Mouse (Mus musculus): ENCODE data around the gene Lrrc57. TPM values are rescaled to one million over a fixed set of nuclear protein-coding genes. Genes with fewer than 3 reads are reported as not detected.

The Lrrc57 gene
- polyA plus RNA-seq, 1 experiment = 3.5 TPM

GRCm38 (mm10) chr2:120606021-120606690, 3.2 kb downstream of the Lrrc57 start:
- Histone ChIP-seq H3K36me3 (ENCODE audit: control insufficient read depth, insufficient read depth, low read length) (peaks cover 8% of the 10 kb centered on the region), H3K27ac (ENCODE audit: insufficient read depth, low read length) (no peak overlapping the region), H3K4me3 (ENCODE audit: extremely low read depth, insufficient read depth, insufficient read length) (no peak overlapping the region), H3K27me3 (ENCODE audit: control insufficient read depth, insufficient read depth, low read length) (no peaks in the 10 kb centered on the region), H3K4me1 (ENCODE audit: control insufficient read depth, insufficient read depth, insufficient read length) (no peaks in the 10 kb centered on the region)
- TF ChIP-seq POLR2A (IDR thresholded peaks at IDR 0.05; ENCODE audit: low read depth, low read length) (no peak), CTCF (IDR thresholded peaks at IDR 0.05; ENCODE audit: extremely low read depth, insufficient read depth, insufficient read length, insufficient replicate concordance) (no peak)
- WGBS = 91% methylated on average over 6 of the region's 6 CpGs
- DNase-seq (ENCODE audit: low read depth in 1 of 2, low spot score in 2 of 2) = no peak

GRCm38 (mm10) chr2:120599506-120599905, 9.8 kb downstream of the Lrrc57 start:
- Histone ChIP-seq H3K4me1 (ENCODE audit: control insufficient read depth, insufficient read depth, insufficient read length) (no peaks in the 10 kb centered on the region), H3K36me3 (ENCODE audit: control insufficient read depth, insufficient read depth, low read length) (peaks cover 20% of the 10 kb centered on the region), H3K27ac (ENCODE audit: insufficient read depth, low read length) (no peak overlapping the region), H3K27me3 (ENCODE audit: control insufficient read depth, insufficient read depth, low read length) (no peaks in the 10 kb centered on the region), H3K4me3 (ENCODE audit: extremely low read depth, insufficient read depth, insufficient read length) (no peak overlapping the region)
- DNase-seq (ENCODE audit: low read depth in 1 of 2, low spot score in 2 of 2) = no peak
- 56% methylated on average over 4 of the region's 4 CpGs for WGBS
- TF ChIP-seq POLR2A (IDR thresholded peaks at IDR 0.05; ENCODE audit: low read depth, low read length) = no peak
- no peak for TF ChIP-seq CTCF (IDR thresholded peaks at IDR 0.05; ENCODE audit: extremely low read depth, insufficient read depth, insufficient read length, insufficient replicate concordance)

- no peak for TF ChIP-seq CTCF (IDR thresholded peaks at IDR 0.05; ENCODE audit: extremely low read depth, insufficient read depth, insufficient read length, insufficient replicate concordance)
- no peak for TF ChIP-seq POLR2A (IDR thresholded peaks at IDR 0.05; ENCODE audit: low read depth, low read length)
- H3K27me3 ChIP-seq (ENCODE audit: control insufficient read depth, insufficient read depth, low read length) = no peaks in the 10 kb centered on the region
- H3K27ac ChIP-seq (ENCODE audit: insufficient read depth, low read length) = no peak overlapping the region
- DNase-seq (ENCODE audit: low read depth in 1 of 2, low spot score in 2 of 2) = no peak
- no peak overlapping the region for H3K4me3 ChIP-seq (ENCODE audit: extremely low read depth, insufficient read depth, insufficient read length)
- H3K4me1 ChIP-seq (ENCODE audit: control insufficient read depth, insufficient read depth, insufficient read length) = no peaks in the 10 kb centered on the region
- peaks cover 21% of the 10 kb centered on the region for H3K36me3 ChIP-seq (ENCODE audit: control insufficient read depth, insufficient read depth, low read length)
- 91% methylated on average over 2 of the region's 2 CpGs for WGBS
Measured at GRCm38 (mm10) chr2:120597734-120598133, 11.6 kb downstream of the Lrrc57 start.

GRCm38 (mm10) chr2:120592227-120592626, 17.1 kb downstream of the Lrrc57 start:
- Histone ChIP-seq H3K4me1 (ENCODE audit: control insufficient read depth, insufficient read depth, insufficient read length) (no peaks in the 10 kb centered on the region), H3K4me3 (ENCODE audit: extremely low read depth, insufficient read depth, insufficient read length) (no peak overlapping the region), H3K27ac (ENCODE audit: insufficient read depth, low read length) (no peak overlapping the region), H3K27me3 (ENCODE audit: control insufficient read depth, insufficient read depth, low read length) (no peaks in the 10 kb centered on the region), H3K36me3 (ENCODE audit: control insufficient read depth, insufficient read depth, low read length) (peaks cover 13% of the 10 kb centered on the region)
- WGBS = 83% methylated on average over 1 of the region's 1 CpGs
- TF ChIP-seq POLR2A (IDR thresholded peaks at IDR 0.05; ENCODE audit: low read depth, low read length) = no peak
- no peak for TF ChIP-seq CTCF (IDR thresholded peaks at IDR 0.05; ENCODE audit: extremely low read depth, insufficient read depth, insufficient read length, insufficient replicate concordance)
- no peak for DNase-seq (ENCODE audit: low read depth in 1 of 2, low spot score in 2 of 2)

GRCm38 (mm10) chr2:120589759-120590158, 19.6 kb downstream of the Lrrc57 start:
- WGBS = 91% methylated on average over 5 of the region's 5 CpGs
- H3K4me1 ChIP-seq (ENCODE audit: control insufficient read depth, insufficient read depth, insufficient read length) = no peaks in the 10 kb centered on the region
- DNase-seq (ENCODE audit: low read depth in 1 of 2, low spot score in 2 of 2) = no peak
- H3K36me3 ChIP-seq (ENCODE audit: control insufficient read depth, insufficient read depth, low read length) = peaks cover 3% of the 10 kb centered on the region
- H3K4me3 ChIP-seq (ENCODE audit: extremely low read depth, insufficient read depth, insufficient read length) = no peak overlapping the region
- H3K27me3 ChIP-seq (ENCODE audit: control insufficient read depth, insufficient read depth, low read length) = no peaks in the 10 kb centered on the region
- H3K27ac ChIP-seq (ENCODE audit: insufficient read depth, low read length) = no peak overlapping the region
- TF ChIP-seq POLR2A (IDR thresholded peaks at IDR 0.05; ENCODE audit: low read depth, low read length) (no peak), CTCF (IDR thresholded peaks at IDR 0.05; ENCODE audit: extremely low read depth, insufficient read depth, insufficient read length, insufficient replicate concordance) (no peak)

GRCm38 (mm10) chr2:120578286-120578685, 31.0 kb downstream of the Lrrc57 start:
- H3K4me1 ChIP-seq (ENCODE audit: control insufficient read depth, insufficient read depth, insufficient read length) = peaks cover 7% of the 10 kb centered on the region
- DNase-seq (ENCODE audit: low read depth in 1 of 2, low spot score in 2 of 2) = peak; percentile 21 to 77
- peak overlapping the region; percentile 68 for H3K27ac ChIP-seq (ENCODE audit: insufficient read depth, low read length)
- TF ChIP-seq POLR2A (IDR thresholded peaks at IDR 0.05; ENCODE audit: low read depth, low read length) = no peak
- no peak for TF ChIP-seq CTCF (IDR thresholded peaks at IDR 0.05; ENCODE audit: extremely low read depth, insufficient read depth, insufficient read length, insufficient replicate concordance)
- 13% methylated on average over 5 of the region's 5 CpGs for WGBS
- no peak overlapping the region for H3K4me3 ChIP-seq (ENCODE audit: extremely low read depth, insufficient read depth, insufficient read length)
- no peaks in the 10 kb centered on the region for H3K27me3 ChIP-seq (ENCODE audit: control insufficient read depth, insufficient read depth, low read length)
- H3K36me3 ChIP-seq (ENCODE audit: control insufficient read depth, insufficient read depth, low read length) = no peaks in the 10 kb centered on the region; the same call in 1 of the 2 replicates

- TF ChIP-seq POLR2A (IDR thresholded peaks at IDR 0.05; ENCODE audit: low read depth, low read length) = no peak
- no peak for TF ChIP-seq CTCF (IDR thresholded peaks at IDR 0.05; ENCODE audit: extremely low read depth, insufficient read depth, insufficient read length, insufficient replicate concordance)
- H3K27me3 ChIP-seq (ENCODE audit: control insufficient read depth, insufficient read depth, low read length) = no peaks in the 10 kb centered on the region
- peak overlapping the region; percentile 68 for H3K27ac ChIP-seq (ENCODE audit: insufficient read depth, low read length)
- H3K4me1 ChIP-seq (ENCODE audit: control insufficient read depth, insufficient read depth, insufficient read length) = peaks cover 7% of the 10 kb centered on the region
- H3K4me3 ChIP-seq (ENCODE audit: extremely low read depth, insufficient read depth, insufficient read length) = no peak overlapping the region
- no peaks in the 10 kb centered on the region; the same call in 1 of the 2 replicates for H3K36me3 ChIP-seq (ENCODE audit: control insufficient read depth, insufficient read depth, low read length)
- no peak for DNase-seq (ENCODE audit: low read depth in 1 of 2, low spot score in 2 of 2)
- WGBS = 69% methylated on average over 4 of the region's 4 CpGs
Measured at GRCm38 (mm10) chr2:120577799-120578198, 31.5 kb downstream of the Lrrc57 start.

All from spleen, adult 2 months (tissue).